Mouse (Mus musculus) brain, embryonic 14.5 days (tissue): Measurements from ENCODE around the gene Prrc2c. TPM values are rescaled to one million over a fixed set of nuclear protein-coding genes. Genes with fewer than 3 reads are reported as not detected.
A peak's percentile ranks its signal among the peaks of the same experiment; 100 is the strongest.

ENCODE experiments used
- DNase-seq: peaks from one replicate; pipeline ENCODE4 v3.0.0-alpha.2; 2011; ENCODE audit warnings: low read depth
- CTCF ChIP-seq: fragments of 200-500 bp; IDR thresholded peaks from 2 replicates; pipeline ENCODE4 v1.5.1; 2012; ENCODE audit warnings: inconsistent platforms, mild to moderate bottlenecking, moderate library complexity, borderline replicate concordance; ENCODE audit not compliant: insufficient read depth, insufficient read length; ENCODE audit errors: extremely low read depth
- POLR2A ChIP-seq: fragments of 200-500 bp; IDR thresholded peaks from 2 replicates; pipeline ENCODE4 v1.6.1; 2012; ENCODE audit warnings: mild to moderate bottlenecking, inconsistent platforms, borderline replicate concordance; ENCODE audit not compliant: poor library complexity, insufficient read depth, insufficient read length, severe bottlenecking; ENCODE audit errors: extremely low read depth
- polyA plus RNA-seq: library from polyadenylated mRNA; depleted of rRNA; stranded (reverse); fragments of >200 nt; gene quantifications from 2 replicates; pipeline ENCODE4 v1.2.3, GENCODE M21; 2012; rRNA removed

Prrc2c gene
- polyA plus RNA-seq, 1 experiment, result 73.6 TPM

- TF ChIP-seq POLR2A (no peak), CTCF (no peak)
- DNase-seq, result peak; percentile 64
Observed at GRCm38 (mm10) chr1:162625229-162625628, 115.1 kb downstream of the Prrc2c start.

GRCm38 (mm10) chr1:162623895-162624294 lies 116.5 kb downstream of the Prrc2c start:
- TF ChIP-seq POLR2A, result no peak
- TF ChIP-seq CTCF, result no peak
- no peak for DNase-seq

Other genes starting within 250 kb of the Prrc2c start
- 16.7 and 18.0 TPM in 2 replicates for gene Mettl13, start 192.0 kb downstream of the Prrc2c start, polyA plus RNA-seq
- gene Vamp4, start 170.0 kb downstream of the Prrc2c start, polyA plus RNA-seq, result 36.0 and 39.4 TPM in 2 replicates
- 0.04 and 0.11 TPM in 2 replicates for gene Myoc, start 101.4 kb downstream of the Prrc2c start, polyA plus RNA-seq
- 0.19 TPM in 1 of 2 replicates, not detected in the other for gene Myocos, start 82.3 kb downstream of the Prrc2c start, polyA plus RNA-seq
- 0.55 and 0.79 TPM in 2 replicates for gene Fmo4, start 73.4 kb upstream of the Prrc2c start, polyA plus RNA-seq
- 25.5 and 38.2 TPM in 2 replicates for gene Fmo1, start 126.1 kb upstream of the Prrc2c start, polyA plus RNA-seq
- gene Fmo2, start 158.2 kb upstream of the Prrc2c start, polyA plus RNA-seq, result 0.14 and 0.34 TPM in 2 replicates
- not detected in 2 replicates for gene Fmo6, start 197.0 kb upstream of the Prrc2c start, polyA plus RNA-seq
- gene Fmo3, start 244.0 kb upstream of the Prrc2c start, polyA plus RNA-seq, result not detected in 2 replicates